Mouse (Mus musculus) 416B (cell line): Measurements from ENCODE around the gene Gtf2ird1.
"Not testable (repeated sequence)": the region's sequence is repeated elsewhere in the genome, so short reads cannot be mapped to it uniquely, and the experiment has no call there.

ENCODE experiments used
- DNase-seq: peaks from one replicate; pipeline ENCODE4 v3.0.0; 2011; ENCODE audit warnings: low read depth

The Gtf2ird1 gene

GRCm38 (mm10) chr5:134456503-134456962, at the start of gene Gtf2ird1:
Gene Gtf2ird1 (minus strand): TSS chr5:134456716.
- peak; percentile 73 for DNase-seq

- no peak for DNase-seq
Measured at GRCm38 (mm10) chr5:134505810-134506292, 49.3 kb upstream of the Gtf2ird1 start.

GRCm38 (mm10) chr5:134502591-134502990, 46.1 kb upstream of the Gtf2ird1 start:
- no peak for DNase-seq

GRCm38 (mm10) chr5:134501453-134501852, 44.9 kb upstream of the Gtf2ird1 start:
- DNase-seq, result no peak

- peak; percentile 58 for DNase-seq
Measured at GRCm38 (mm10) chr5:134500681-134501080, 44.2 kb upstream of the Gtf2ird1 start.

- peak; percentile 58 for DNase-seq
Measured at GRCm38 (mm10) chr5:134500062-134500461, 43.5 kb upstream of the Gtf2ird1 start.

GRCm38 (mm10) chr5:134497026-134497425, 40.5 kb upstream of the Gtf2ird1 start:
- no peak for DNase-seq

- DNase-seq, result no peak
Measured at GRCm38 (mm10) chr5:134495796-134496195, 39.3 kb upstream of the Gtf2ird1 start.

- peak; percentile 89 for DNase-seq
Measured at GRCm38 (mm10) chr5:134494142-134494541, 37.6 kb upstream of the Gtf2ird1 start.

GRCm38 (mm10) chr5:134492956-134493355, 36.4 kb upstream of the Gtf2ird1 start:
- no peak for DNase-seq

- peak; percentile 98 for DNase-seq
Measured at GRCm38 (mm10) chr5:134491712-134492417, 35.3 kb upstream of the Gtf2ird1 start.

GRCm38 (mm10) chr5:134491206-134491605, 34.7 kb upstream of the Gtf2ird1 start:
- DNase-seq, result no peak

- peak; percentile 65 for DNase-seq
Measured at GRCm38 (mm10) chr5:134490465-134490864, 33.9 kb upstream of the Gtf2ird1 start.

GRCm38 (mm10) chr5:134489583-134489982, 33.1 kb upstream of the Gtf2ird1 start:
- DNase-seq, result peak; percentile 80

- no peak for DNase-seq
Measured at GRCm38 (mm10) chr5:134488596-134488995, 32.1 kb upstream of the Gtf2ird1 start.

- no peak for DNase-seq
Measured at GRCm38 (mm10) chr5:134488042-134488441, 31.5 kb upstream of the Gtf2ird1 start.

GRCm38 (mm10) chr5:134485900-134486665, 29.6 kb upstream of the Gtf2ird1 start:
- DNase-seq, result peak; percentile 88

GRCm38 (mm10) chr5:134485183-134485730, 28.7 kb upstream of the Gtf2ird1 start:
- DNase-seq, result no peak

GRCm38 (mm10) chr5:134483291-134483690, 26.8 kb upstream of the Gtf2ird1 start:
- no peak for DNase-seq

GRCm38 (mm10) chr5:134482331-134482730, 25.8 kb upstream of the Gtf2ird1 start:
- no peak for DNase-seq

- DNase-seq, result not testable (repeated sequence)
Measured at GRCm38 (mm10) chr5:134478886-134479285, 22.4 kb upstream of the Gtf2ird1 start.

GRCm38 (mm10) chr5:134475686-134476085, 19.2 kb upstream of the Gtf2ird1 start:
- DNase-seq, result not testable (repeated sequence)
